Mouse (Mus musculus): ENCODE measurements at regions not wholly inside any gene's neighbourhood (a gene's known extent, or its start where the extent isn't known, plus 50 kb on each side); places are given as distances from the start of the nearest gene placed in this dataset.

- no peak for TF ChIP-seq CTCF (IDR thresholded peaks at IDR 0.05; ENCODE audit: low read depth)
- no peak for TF ChIP-seq EP300 (IDR thresholded peaks at IDR 0.05; ENCODE audit: low read depth)
Measured at GRCm38 (mm10) chr13:71746534-71746933, 217.0 kb downstream of the Irx1 start.

Data from liver, postnatal 0 days (tissue).